Mouse (Mus musculus) heart, embryonic 12.5 days (tissue): ENCODE measurements around the gene Mcrs1. TPM values are rescaled to one million over a fixed set of nuclear protein-coding genes. Genes with fewer than 3 reads are reported as not detected.

Experiments
- ATAC-seq: fragments of 200-750 bp; cut with Nextera tagmentation; 2 replicates; pipeline ENCODE4 v1.8.0; 2017; ENCODE audit warnings: moderate TSS enrichment, moderate library complexity; ENCODE audit not compliant: insufficient number of reproducible peaks, low FRiP score
- H3K27ac ChIP-seq: fragments of 300-500 bp; sonication (generic); 2 replicates; pipeline ENCODE4 v1.5.1; 2016; ENCODE audit warnings: mild to moderate bottlenecking, moderate library complexity; ENCODE audit not compliant: poor library complexity, severe bottlenecking
- H3K27me3 ChIP-seq: fragments of 300-500 bp; sonication (generic); replicated peaks from 2 replicates; pipeline ENCODE4 v1.6.1; 2016; ENCODE audit warnings: mild to moderate bottlenecking, moderate library complexity
- H3K36me3 ChIP-seq: fragments of 300-500 bp; sonication (generic); 2 replicates; pipeline ENCODE4 v1.6.1; 2016; ENCODE audit warnings: mild to moderate bottlenecking, moderate library complexity
- H3K4me1 ChIP-seq: fragments of 300-500 bp; sonication (generic); replicated peaks from 2 replicates; pipeline ENCODE4 v1.6.1; 2016; ENCODE audit warnings: mild to moderate bottlenecking
- H3K4me2 ChIP-seq: fragments of 300-500 bp; sonication (generic); 2 replicates; pipeline ENCODE4 v1.6.1; 2016; ENCODE audit warnings: mild to moderate bottlenecking, moderate library complexity
- H3K4me3 ChIP-seq: fragments of 300-500 bp; sonication (generic); 2 replicates; pipeline ENCODE4 v1.5.1; 2016; ENCODE audit warnings: mild to moderate bottlenecking
- H3K9ac ChIP-seq: fragments of 300-500 bp; sonication (generic); 2 replicates; pipeline ENCODE4 v1.6.1; 2016; ENCODE audit warnings: mild to moderate bottlenecking, moderate library complexity
- H3K9me3 ChIP-seq: fragments of 300-500 bp; sonication (generic); replicated peaks from 2 replicates; pipeline ENCODE4 v1.6.1; 2016; ENCODE audit warnings: mild to moderate bottlenecking, moderate library complexity
- WGBS: fragments of 180-500 bp; shearing (Covaris S2); methylation state at CpG from one replicate; pipeline ENCODE4 v1.1.7; 2016; 5-methylcytosine and 5-hydroxymethylcytosine counted together
- polyA plus RNA-seq: library from polyadenylated mRNA; unstranded; fragments of >200 nt; fragmentation: Nextera tagmentation; extraction: Ambion mirVana; gene quantifications from 2 replicates; pipeline ENCODE4 v1.2.1, GENCODE M21; 2016

Gene Mcrs1
- polyA plus RNA-seq, 1 experiment from 2014 or later, result 143 TPM

GRCm38 (mm10) chr15:99225081-99225810 lies 26.5 kb downstream of the Mcrs1 start:
- ATAC-seq, result no peak
- H3K9me3 ChIP-seq, result no peaks in the 10 kb centered on the region
- peak overlapping the region; percentile 78 for H3K4me2 ChIP-seq
- peak overlapping the region; percentile 60; the same call in 1 of the 2 replicates for H3K9ac ChIP-seq
- peaks cover 47% of the 10 kb centered on the region for H3K4me1 ChIP-seq
- H3K27me3 ChIP-seq, result peaks cover 95% of the 10 kb centered on the region
- WGBS, result 2% methylated on average over 22 of the region's 22 CpGs
- H3K4me3 ChIP-seq, result peak overlapping the region; percentile 52
- H3K27ac ChIP-seq, result no peak overlapping the region
- H3K36me3 ChIP-seq, result no peaks in the 10 kb centered on the region

- ATAC-seq, result peak; percentile 76
- no peaks in the 10 kb centered on the region for H3K36me3 ChIP-seq
- 1% methylated on average over 65 of the region's 66 CpGs for WGBS
Measured at GRCm38 (mm10) chr15:99224208-99224911, 27.4 kb downstream of the Mcrs1 start, which contains the start of gene Kcnh3. TSS of gene Kcnh3 (plus strand) at chr15:99224861.

GRCm38 (mm10) chr15:99223585-99224207 lies 28.1 kb downstream of the Mcrs1 start:
- 1% methylated on average over 40 of the region's 46 CpGs for WGBS
- Histone ChIP-seq H3K9me3 (no peaks in the 10 kb centered on the region), H3K4me3 (peak overlapping the region; percentile 52), H3K4me2 (peak overlapping the region; percentile 78), H3K4me1 (peaks cover 47% of the 10 kb centered on the region), H3K36me3 (no peaks in the 10 kb centered on the region), H3K27me3 (peaks cover 92% of the 10 kb centered on the region), H3K27ac (no peak overlapping the region), H3K9ac (peak overlapping the region; percentile 60)
- ATAC-seq, result peak; percentile 12

More at GRCm38 (mm10) chr15:99224208-99224911, 27.4 kb downstream of the Mcrs1 start, which contains the start of gene Kcnh3:
- H3K27ac ChIP-seq, result no peak within 1 kb of the TSS
- no peaks in the 10 kb centered on the region for H3K9me3 ChIP-seq
- H3K4me2 ChIP-seq, result peak within 1 kb of the TSS; percentile 78
- peak within 1 kb of the TSS; percentile 52 for H3K4me3 ChIP-seq
- H3K27me3 ChIP-seq, result peaks cover 95% of the 10 kb centered on the region
- H3K9ac ChIP-seq, result peak within 1 kb of the TSS; percentile 60
- H3K4me1 ChIP-seq, result peaks cover 47% of the 10 kb centered on the region

- Histone ChIP-seq H3K9ac (peak overlapping the region; percentile 60), H3K27me3 (peaks cover 89% of the 10 kb centered on the region), H3K4me2 (peak overlapping the region; percentile 78), H3K4me3 (peak overlapping the region; percentile 52), H3K36me3 (no peaks in the 10 kb centered on the region), H3K9me3 (no peaks in the 10 kb centered on the region), H3K4me1 (peaks cover 47% of the 10 kb centered on the region), H3K27ac (no peak overlapping the region)
- no peak for ATAC-seq
- WGBS, result 9% methylated on average over 18 of the region's 18 CpGs
Measured at GRCm38 (mm10) chr15:99222794-99223584, 28.8 kb downstream of the Mcrs1 start.

- ATAC-seq, result no peak
- H3K4me3 ChIP-seq, result no peak overlapping the region
- H3K4me1 ChIP-seq, result peaks cover 47% of the 10 kb centered on the region
- H3K27ac ChIP-seq, result no peak overlapping the region
- no peak overlapping the region for H3K4me2 ChIP-seq
- peaks cover 77% of the 10 kb centered on the region for H3K27me3 ChIP-seq
- no peaks in the 10 kb centered on the region for H3K9me3 ChIP-seq
- WGBS, result 6% methylated on average over 8 of the region's 8 CpGs
- no peaks in the 10 kb centered on the region for H3K36me3 ChIP-seq
- no peak overlapping the region for H3K9ac ChIP-seq
Measured at GRCm38 (mm10) chr15:99221315-99221952, 30.3 kb downstream of the Mcrs1 start.

- H3K27ac ChIP-seq, result no peak overlapping the region
- H3K4me1 ChIP-seq, result peaks cover 11% of the 10 kb centered on the region; the same call in 1 of the 2 replicates
- no peak overlapping the region for H3K4me2 ChIP-seq
- ATAC-seq, result peak; percentile 64; the same call in 1 of the 2 replicates
- peaks cover 24% of the 10 kb centered on the region for H3K36me3 ChIP-seq
- H3K9me3 ChIP-seq, result 0 out of 2 replicates have a peak, but pooled peaks cover 6% of the 10 kb centered on the region
- H3K4me3 ChIP-seq, result no peak overlapping the region
- WGBS, result 80% methylated on average over 4 of the region's 4 CpGs
- H3K9ac ChIP-seq, result no peak overlapping the region
- peaks cover 42% of the 10 kb centered on the region for H3K27me3 ChIP-seq
Measured at GRCm38 (mm10) chr15:99217630-99218029, 34.1 kb downstream of the Mcrs1 start.

GRCm38 (mm10) chr15:99215741-99216463 lies 35.9 kb downstream of the Mcrs1 start:
- Histone ChIP-seq H3K9me3 (0 out of 2 replicates have a peak, but pooled peaks cover 6% of the 10 kb centered on the region), H3K27ac (peak overlapping the region; percentile 32; the same call in 1 of the 2 replicates), H3K9ac (no peak overlapping the region), H3K27me3 (peaks cover 26% of the 10 kb centered on the region), H3K36me3 (peaks cover 41% of the 10 kb centered on the region), H3K4me3 (no peak overlapping the region), H3K4me1 (no peaks in the 10 kb centered on the region), H3K4me2 (no peak overlapping the region)
- peak; percentile 83 for ATAC-seq
- 81% methylated on average over 11 of the region's 11 CpGs for WGBS

- WGBS, result 61% methylated on average over 2 of the region's 2 CpGs
- Histone ChIP-seq H3K9me3 (0 out of 2 replicates have a peak, but pooled peaks cover 6% of the 10 kb centered on the region), H3K9ac (no peak overlapping the region), H3K4me1 (no peaks in the 10 kb centered on the region), H3K36me3 (peaks cover 49% of the 10 kb centered on the region), H3K4me2 (no peak overlapping the region), H3K4me3 (no peak overlapping the region), H3K27me3 (peaks cover 17% of the 10 kb centered on the region), H3K27ac (no peak overlapping the region)
- 0 out of 2 replicates have a peak, but pooled peaks have one; percentile 26 for ATAC-seq
Measured at GRCm38 (mm10) chr15:99214941-99215340, 36.8 kb downstream of the Mcrs1 start.

- Histone ChIP-seq H3K27me3 (peaks cover 4% of the 10 kb centered on the region; the same call in 1 of the 2 replicates), H3K27ac (no peak overlapping the region), H3K9me3 (0 out of 2 replicates have a peak, but pooled peaks cover 6% of the 10 kb centered on the region), H3K4me3 (no peak overlapping the region), H3K4me2 (no peak overlapping the region), H3K4me1 (no peaks in the 10 kb centered on the region), H3K36me3 (peaks cover 64% of the 10 kb centered on the region), H3K9ac (no peak overlapping the region)
- WGBS, result 83% methylated on average over 10 of the region's 10 CpGs
- ATAC-seq, result no peak
Measured at GRCm38 (mm10) chr15:99213183-99213582, 38.6 kb downstream of the Mcrs1 start.
